Mouse (Mus musculus): Measurements from ENCODE around the gene Nr5a1.

Gene Nr5a1

DNA sequence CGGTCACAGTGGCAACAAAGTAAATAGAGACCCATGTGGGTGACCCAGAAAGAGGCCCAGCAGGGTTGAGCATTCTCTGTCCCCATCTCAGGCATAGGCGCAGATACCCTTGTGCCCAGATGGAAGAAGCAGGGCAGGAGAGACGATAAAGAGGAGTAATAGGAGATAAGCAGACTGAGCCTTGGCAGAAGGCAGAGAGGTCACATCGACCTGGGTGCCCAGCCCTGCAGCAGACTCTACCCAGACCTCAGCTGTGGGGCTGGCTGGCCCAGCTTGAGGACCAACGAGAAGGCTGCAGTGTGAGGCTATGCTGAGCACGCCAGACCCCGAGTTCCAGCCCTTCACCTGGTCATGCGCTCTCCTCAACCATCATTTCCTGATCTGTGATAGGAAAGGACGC is 10.0 kb downstream of the Nr5a1 start:
- no peak for DNase-seq (ENCODE audit: low spot score)

DNA sequence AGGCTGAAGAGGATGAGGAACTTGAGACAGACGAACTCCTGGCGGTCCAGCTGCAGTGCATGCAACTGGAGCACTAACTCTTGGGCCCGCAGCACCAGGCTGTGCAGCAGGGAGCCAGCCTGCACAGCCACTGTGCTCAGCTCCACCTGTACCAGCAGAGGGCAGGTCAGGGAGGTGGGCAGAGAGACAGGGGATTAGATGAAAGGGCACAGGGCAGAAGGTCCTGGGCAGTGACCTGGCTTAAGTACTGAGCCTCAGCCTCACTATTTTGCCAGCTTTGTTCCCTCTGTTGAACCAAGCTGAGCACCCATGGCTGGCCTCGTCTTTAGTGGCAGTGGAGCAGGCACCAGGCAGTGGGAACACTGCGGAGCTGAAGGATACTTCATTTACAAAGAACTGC is 14.2 kb downstream of the Nr5a1 start:
- DNase-seq (ENCODE audit: low spot score), result no peak

DNA sequence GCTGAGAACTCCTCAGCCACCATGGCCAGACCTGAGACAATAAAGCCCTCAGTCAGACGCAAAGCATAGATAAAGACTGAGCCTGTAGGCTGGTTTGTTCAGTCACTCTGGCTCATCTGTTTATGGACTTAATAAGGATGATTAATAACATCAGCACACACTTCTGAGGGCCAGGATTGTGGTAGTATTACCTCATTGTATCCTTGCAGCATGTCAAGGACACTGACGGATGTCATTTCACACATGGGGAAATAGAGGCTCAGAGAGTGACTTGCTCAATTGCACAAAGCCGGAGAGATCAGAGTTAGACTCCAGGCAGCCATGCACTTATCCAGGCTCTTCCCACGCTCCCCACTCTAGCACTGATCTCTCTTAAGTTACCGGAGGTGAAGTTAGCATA is 15.7 kb downstream of the Nr5a1 start:
- DNase-seq (ENCODE audit: low spot score), result no peak

DNA sequence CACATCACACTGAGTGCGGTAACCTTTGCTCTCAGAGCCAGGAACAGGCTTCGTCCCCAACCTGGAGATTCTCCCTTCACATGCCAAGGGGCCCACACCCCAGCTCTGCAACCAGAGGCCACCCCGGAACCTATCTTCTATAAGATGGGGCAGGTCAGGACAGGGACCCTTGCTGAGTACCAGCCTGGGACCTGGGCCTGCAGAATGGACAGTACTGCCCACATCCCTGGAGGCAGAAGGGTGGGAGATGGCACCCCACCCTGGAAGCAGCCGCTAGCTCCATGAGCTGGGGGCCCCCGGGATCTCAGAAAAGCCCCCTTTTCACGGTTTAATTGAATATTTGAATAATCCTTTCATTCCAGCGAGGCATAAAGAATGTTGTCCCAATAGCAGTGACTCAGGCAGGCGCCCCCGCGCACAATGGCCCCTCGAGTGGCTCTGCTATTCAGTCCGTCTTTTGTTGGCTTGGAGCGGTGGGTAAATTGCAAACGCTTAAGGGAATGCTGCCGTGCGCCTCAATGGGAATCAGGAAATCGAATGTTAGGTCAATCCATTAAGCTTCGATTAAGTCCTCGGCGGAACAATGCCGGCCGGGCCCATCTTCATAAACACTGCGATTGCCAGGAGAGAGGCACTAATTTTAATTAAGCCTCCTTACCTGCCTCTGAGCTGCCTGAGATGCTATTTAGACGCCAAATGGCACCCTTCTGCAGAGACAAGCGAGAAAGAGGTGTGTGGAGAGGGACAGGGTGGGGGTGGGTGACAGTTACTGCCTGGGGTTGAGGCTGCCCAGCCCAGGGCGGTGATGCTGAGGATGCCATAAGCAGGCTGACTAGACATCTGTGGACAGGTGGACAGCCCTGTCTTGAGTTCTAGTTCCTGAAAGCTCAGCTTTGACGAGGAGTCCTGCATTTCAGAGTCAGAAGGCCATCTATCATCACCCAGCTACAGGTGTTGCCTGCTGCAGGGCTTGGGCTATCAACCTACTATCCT is 16.9 kb downstream of the Nr5a1 start:
- DNase-seq (ENCODE audit: low spot score), result no peak

DNA sequence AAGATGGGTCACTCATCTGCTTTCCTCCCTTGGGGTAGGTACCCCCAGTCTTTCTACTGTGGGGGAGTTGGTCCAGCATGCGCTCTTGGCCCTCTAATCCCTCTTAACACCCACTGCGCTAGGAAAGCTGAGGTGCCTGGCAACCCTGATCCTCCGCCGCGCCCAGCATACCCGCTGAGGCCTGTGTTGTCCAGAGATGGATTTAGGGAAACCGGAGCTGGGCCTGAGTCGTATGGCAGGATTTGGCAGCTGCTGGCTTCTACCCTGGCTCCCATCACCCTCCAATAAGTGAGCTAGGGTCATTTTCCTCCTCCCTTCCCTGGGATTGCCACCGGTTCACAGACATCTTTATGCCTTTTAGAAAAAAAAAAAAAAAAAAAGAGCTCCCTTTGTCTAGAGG is 18.6 kb downstream of the Nr5a1 start:
- DNase-seq (ENCODE audit: low spot score), result no peak

DNA sequence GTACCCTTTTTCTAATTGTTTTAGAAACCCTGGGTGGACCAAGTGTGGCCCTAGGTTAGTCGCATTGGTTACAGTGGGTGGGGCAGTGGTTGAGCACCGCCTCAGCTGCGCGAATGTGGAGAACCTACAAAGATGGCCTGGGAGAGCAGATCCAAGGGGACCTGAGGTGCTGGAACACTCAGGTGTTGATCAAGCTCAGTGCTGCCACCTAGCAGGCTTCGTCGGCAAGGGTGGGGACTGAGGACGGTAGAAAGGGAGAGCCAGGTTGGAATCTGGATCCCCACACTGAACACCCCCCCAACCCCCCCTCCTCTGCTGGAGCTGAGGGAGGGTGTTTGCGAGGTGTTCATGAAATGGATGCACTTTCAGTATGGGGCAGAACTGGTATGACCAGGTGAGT is 22.8 kb downstream of the Nr5a1 start:
- DNase-seq (ENCODE audit: low spot score), result peak; percentile 16

DNA sequence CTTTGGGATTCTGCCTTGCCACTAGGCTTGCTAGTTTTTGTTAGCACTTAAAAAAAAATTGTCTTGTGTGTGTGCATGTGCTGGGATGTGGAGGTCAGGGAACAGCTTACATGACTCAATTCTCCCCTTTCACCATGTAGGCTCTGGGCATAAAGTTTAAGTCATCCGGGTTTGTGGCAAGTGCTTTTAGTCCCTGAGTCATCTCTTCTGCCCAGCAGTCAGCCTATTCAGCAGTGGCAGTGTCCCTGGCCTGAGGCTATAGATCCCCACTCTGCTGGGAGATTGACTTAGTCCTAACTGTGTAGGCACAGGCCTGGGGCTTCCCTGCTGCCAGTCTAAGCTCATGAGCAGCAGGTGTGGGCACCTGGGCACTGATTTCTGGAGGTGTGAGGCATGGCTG is 24.5 kb downstream of the Nr5a1 start:
- DNase-seq (ENCODE audit: low spot score), result no peak

DNA sequence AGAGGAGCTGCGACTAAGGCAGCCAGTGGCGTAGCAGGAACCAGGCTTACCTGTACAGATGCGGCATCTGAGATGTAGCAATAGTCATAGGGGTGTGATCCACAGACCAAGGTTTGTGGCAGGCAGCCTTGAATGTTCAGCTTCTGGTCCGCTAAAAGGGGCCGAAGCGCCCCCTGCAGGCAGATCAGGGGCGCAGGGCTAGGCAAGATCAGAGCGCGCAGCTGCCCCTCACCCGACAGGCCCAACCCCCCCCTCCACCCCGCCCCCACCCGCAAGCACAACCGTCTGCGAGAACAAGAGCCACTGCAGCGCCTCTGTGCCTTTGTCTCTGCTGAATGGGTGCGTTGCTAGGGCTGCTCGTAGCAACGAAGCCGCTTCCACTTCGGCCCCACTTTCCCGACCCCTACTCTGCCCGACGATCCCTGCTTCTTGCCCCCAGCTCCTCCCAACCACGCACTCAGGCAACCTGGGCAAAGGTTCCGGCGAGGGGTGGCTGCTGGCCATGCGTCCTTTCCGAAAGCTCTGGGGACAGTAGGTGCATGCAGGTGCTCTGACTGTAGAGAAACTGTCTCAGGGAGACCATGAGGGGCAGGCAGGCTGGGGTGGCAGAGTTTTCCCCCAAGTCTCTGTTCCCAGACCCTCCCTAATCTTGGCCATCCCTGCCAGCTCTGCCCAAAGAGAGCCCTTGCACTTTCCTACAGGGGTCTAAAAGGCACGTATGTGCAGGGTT is 25.4 kb downstream of the Nr5a1 start:
- DNase-seq (ENCODE audit: low spot score), result no peak

DNA sequence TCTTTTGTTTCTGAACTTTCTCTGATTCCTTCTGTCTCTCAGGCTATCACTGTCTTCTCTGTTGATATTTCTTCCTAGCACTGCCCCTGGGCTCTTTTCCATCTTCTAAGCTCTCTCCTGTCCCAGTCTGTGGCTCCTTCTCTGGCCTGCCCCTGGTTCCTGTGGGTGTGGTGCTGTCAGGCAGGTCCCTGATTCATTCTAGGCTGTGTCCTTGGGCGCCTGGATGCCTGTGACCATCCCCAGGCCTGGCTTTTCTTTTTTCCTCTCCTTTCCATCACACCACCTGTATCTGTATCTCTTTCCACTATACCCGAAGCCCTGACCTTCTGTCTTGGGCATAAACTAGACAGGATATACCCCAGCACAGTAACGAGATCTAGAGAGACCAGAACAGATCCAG is 28.6 kb downstream of the Nr5a1 start:
- no peak for DNase-seq (ENCODE audit: low spot score)

DNA sequence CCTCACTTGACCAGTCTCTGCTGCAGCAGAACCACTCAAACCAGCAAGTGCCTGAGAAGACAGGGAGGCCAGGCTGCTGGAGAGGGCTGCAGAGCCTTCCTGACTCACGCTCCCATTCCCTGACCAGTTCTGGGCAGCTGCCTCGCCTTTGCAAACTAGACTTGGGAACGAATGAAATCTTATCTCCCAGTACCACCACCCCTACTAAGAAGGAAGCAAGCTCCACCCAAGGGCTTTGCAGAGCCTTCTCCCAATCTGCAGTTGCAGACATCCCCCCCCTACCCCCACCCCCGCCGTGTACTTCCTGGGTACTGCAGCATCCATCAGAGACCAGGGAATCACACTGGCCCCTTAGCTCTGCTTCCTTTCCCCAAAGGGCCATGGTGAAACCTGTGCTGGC is 31.3 kb downstream of the Nr5a1 start:
- no peak for DNase-seq (ENCODE audit: low spot score)

DNA sequence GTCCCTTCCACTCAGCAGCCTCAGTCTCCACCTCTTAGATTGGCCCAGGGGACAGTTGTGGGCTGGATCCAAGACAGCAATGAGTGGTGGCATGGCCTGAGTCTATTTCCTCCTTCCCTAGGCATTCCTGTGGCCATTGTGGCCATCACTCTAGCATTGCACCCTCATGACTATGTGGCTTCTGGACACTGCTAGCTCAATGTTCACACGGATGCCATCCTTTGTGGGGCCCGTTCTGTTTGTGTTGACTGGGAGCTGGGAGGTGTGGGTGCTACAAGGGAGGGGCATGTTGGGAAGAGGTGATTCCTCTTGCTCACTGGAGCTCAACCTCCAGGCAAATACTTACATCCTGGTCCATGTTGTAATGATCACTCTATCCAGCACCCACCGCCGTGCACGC is 32.1 kb downstream of the Nr5a1 start:
- no peak for DNase-seq (ENCODE audit: low spot score)

DNA sequence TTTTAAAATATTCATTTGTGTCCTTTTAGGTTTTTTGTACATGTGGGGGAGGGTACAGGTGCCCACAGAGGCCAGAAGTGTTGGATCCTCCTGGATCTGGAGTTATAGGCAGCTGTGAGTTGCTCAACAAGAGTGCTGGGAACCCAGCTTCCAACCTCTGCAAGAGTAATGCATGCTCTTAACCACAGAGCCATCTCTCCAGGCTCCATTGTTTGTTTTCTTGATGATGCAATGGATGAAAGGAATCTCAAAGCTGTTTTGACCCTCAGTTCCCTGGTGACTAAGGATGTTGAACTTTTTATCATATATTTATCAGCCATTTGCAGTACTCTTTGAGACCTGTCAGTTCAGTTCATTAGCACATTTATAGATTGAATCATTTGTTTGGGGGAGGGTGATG is 35.4 kb downstream of the Nr5a1 start:
- no peak for DNase-seq (ENCODE audit: low spot score)

DNA sequence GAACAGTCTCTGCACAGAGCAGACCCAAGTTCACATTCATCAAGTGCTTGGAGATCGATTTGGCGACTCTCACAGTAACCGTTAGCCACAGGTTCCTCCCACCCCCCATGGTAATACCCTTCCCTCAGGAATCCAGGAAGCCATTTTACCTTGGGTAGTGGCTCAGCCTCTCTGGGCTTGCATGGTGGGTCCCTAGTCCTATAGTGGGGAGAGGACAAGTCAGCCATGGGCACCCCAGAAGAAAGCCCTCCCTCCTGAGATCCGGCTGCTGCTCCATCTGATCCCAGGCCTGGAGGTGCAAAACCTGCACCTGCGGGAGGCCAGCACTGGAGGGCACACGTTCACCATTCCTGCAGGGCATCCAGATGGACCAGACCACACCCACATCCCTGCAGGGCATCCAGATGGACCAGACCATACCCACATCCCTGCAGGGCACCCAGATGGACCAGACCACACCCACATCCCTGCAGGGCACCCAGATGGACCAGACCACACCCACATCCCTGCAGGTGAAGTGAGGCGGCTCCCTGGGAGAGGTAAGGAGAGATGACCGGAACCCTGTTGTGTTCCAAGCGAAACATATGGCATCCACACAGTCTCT is 38.9 kb downstream of the Nr5a1 start:
- DNase-seq (ENCODE audit: low spot score), result no peak

DNA sequence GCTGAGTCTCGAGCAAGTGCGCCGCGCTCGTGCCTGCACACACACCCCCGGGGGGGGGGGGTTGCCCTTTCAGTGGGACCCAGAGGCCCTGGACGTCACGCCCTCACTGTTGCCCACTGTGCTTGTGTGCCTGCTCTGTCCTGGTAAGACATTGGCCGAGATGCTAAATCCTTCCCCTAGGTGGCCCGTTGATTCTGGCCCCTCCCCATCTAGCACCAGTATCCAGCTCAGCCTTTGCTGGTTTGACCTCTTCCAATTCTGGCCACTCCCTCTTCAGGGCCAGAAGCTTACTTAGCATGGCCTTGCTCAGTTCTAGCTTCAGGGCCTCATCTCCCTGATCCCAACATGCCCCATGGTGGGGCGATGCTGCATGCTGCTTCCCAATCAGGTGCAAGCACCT is 41.8 kb downstream of the Nr5a1 start:
- DNase-seq (ENCODE audit: low spot score), result no peak

DNA sequence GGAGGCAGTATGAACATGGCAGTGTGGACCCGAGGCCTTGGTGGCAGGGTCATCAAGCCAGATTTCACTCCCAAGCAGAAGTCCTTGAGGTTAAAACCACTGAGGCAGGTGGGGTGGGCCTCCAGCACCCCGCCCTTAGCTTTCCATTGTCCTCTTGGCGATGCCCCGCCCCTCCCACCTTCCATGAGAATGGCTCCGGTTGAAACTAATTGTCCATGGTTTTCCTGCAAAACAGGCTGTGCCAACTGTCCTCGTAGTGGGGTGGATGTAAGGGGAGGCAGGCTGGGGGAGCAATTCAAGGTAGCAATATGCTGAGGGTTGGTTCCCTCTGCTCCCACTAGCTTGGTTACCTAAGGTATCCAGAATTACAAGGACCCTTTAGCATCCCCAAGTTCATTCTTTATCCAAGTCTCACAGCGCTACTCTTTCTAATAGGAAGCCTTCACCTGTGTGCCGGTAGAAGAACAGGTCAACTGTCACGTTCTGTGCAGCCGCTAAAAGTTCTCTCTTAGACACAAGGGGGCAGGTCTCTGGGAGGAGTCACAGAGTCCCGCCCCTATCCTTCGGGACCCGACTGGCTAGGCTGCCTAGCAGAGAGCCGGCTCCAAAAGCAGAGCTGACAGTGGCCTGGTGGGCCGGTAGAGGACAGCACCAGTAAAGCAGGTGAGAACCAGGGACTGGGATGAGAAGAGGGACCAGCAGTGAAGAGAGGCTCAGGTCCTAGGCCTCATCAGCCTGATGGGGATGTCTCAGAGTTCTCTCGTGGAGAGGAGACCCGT is 45.4 kb downstream of the Nr5a1 start:
- DNase-seq (ENCODE audit: low spot score), result no peak

DNA sequence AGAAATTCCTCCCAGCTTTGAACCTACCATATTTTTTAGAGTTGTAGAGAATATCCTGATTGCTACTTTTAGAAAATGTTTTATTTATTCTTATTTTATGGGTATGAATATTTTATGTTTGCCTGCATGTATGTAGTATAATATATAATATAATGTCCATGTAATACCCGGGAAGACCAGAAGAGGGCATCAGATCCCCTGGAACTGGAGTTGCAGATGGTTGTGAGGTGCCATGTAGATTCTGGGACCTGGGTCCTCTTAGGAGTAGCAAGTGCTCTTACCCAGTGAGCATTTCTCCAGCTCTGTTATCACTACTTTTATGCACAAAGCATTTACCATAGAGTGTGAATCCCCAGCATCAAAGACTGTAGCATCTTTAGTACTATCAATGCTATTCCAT is 52.9 kb downstream of the Nr5a1 start:
- no peak for DNase-seq (ENCODE audit: low spot score)

DNA sequence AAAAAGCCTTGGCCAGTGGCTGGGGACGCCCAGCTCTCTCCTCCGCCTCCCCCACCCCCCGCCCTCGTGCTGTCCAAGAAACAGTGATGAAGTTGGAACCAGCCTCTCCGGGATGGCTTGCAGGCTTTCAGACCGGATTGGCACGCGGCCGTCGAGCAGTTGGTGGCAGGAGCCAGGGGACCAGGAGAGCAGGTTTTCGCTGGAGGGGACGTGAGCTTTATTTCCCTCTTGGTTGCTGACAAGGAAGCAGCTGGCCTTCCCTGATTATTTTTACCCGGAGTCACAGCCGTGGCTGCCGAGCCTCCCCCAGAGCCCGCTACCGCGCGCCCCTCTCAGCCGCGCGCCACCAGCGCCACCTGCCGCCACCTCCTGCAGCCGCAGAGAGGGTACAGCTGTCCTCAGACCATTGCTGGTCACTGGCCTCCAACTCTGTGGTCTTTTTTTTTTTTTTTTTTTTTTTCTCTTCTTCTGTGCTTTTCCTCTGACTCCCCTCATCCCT is 56.0 kb downstream of the Nr5a1 start:
- DNase-seq (ENCODE audit: low spot score), result peak; percentile 59

DNA sequence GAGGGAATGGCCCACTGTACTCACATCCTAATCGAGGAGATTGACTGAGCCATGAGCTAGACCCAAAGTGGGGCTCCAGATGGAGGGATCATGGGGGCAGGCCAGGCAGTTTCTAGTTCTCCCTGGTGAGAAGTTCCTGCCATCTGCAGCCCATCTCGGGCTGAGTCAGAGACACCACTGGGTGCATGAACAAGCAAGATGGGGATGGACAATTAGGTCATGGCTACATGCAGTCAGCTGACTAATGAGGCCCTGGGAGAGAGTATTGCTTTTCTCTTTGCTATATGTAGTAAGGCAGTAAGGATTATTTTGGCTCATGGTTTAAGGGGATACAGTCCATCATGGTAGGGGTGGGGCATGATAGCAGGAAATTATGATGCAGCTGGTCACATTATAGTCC is 60.6 kb downstream of the Nr5a1 start:
- DNase-seq (ENCODE audit: low spot score), result no peak

DNA sequence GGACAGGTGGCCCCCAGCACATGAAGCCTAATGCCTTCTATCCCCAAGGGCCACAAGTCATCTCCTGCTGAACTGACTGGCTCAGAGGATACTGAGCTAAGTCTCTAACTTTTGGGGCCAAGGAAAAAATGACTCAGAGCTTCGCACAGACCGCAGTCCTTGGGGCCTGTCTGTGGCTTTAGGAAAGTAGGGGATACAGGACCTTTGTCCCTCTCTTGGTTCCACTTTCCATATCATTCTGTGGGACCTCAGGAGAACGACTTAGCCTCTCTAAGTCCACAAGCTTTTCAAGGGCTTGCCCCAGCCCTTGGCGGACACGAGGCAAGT is 61.1 kb downstream of the Nr5a1 start:
- DNase-seq (ENCODE audit: low spot score), result no peak

DNA sequence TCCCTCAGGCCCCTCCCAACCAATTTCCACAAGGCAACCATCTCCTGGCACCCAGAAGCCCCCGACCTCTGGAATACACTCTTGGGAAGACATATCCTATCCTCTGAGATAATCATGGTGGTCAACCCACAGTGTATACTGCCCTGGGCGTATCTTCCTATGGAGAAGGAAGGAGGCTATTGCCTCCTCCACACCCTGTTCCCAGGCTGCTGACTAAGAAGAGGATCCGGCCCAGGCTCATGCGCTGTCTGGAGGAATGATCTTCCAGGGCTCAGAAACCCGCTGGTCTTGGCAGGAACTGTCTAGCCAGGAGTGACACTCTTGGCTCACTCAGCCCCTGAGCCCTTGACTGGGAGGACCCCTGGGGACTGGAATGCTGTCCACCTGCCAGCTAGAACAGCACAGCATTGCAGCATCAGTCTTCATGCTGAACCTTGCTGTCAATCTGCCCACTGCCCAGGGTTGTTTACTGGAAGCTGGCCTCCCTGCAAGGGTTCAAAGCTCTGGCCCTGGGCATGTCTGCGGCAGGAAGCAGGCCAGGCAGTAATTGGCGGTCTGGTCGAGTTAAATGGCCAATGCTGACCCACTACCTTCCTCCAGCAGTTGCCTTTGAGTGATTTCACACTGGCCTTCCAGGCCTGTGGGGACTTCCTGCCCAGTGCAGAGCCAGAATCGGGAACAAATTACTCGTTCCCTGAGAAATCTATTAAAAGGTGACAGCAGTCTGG is 61.6 kb downstream of the Nr5a1 start:
- no peak for DNase-seq (ENCODE audit: low spot score)

DNA sequence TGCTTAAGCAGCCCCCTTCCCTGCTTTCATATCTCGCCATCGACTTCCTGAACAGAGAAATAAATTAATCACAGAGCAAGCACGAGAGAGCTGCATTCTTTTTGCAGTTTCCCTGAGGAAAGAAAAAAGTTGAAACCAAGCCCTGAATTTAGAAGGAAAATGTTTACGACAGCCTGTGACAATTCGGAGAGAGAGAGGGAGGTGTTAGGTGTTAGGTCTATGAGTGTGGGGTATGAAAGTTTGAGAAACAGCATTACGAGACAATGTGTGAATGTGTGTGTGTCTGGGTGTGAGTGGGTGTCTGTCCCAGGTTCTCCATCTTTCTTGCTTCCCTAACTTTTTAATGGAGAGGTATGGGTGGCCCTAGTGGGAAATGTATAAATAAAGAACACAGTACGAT is 62.2 kb downstream of the Nr5a1 start:
- DNase-seq (ENCODE audit: low spot score), result no peak

DNA sequence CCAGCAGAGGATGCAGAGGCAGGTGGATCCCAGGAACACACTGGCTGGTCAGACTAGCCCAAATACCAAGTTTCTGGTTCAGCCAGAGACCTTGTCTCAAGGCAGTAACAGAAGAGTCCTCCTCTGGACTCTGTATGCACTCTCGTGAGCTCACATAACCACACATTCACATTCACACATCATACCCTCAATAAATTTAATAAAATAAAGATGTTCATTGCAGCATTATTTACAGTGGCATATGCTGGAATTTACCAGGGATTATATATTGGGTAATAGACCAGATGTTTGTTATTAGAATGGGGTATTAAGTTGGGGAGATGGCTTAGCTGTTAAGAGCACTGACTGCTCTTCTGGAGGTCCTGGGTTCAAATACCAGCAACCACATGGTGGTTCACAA is 64.0 kb downstream of the Nr5a1 start:
- DNase-seq (ENCODE audit: low spot score), result no peak
